Mouse (Mus musculus) forebrain, postnatal 0 days (tissue): ENCODE data around the gene Tyw3. TPM values are rescaled to one million over a fixed set of nuclear protein-coding genes. Genes with fewer than 3 reads are reported as not detected.

ENCODE experiments used
- ATAC-seq: fragments of 200-750 bp; cut with Nextera tagmentation; 2 replicates; pipeline ENCODE4 v1.8.0; 2017; ENCODE audit warnings: mild to moderate bottlenecking, moderate library complexity
- DNase-seq: peaks from one replicate; pipeline ENCODE4 v3.0.0-alpha.2; 2015
- H3K27ac ChIP-seq: fragments of 300-500 bp; sonication (generic); 2 replicates; pipeline ENCODE4 v1.5.1; 2014; ENCODE audit warnings: low read depth, mild to moderate bottlenecking, antibody characterized with exemption, low read length, moderate library complexity, mixed read lengths
- H3K27me3 ChIP-seq: fragments of 300-500 bp; sonication (generic); 2 replicates; pipeline ENCODE4 v1.6.1; 2014; ENCODE audit warnings: mild to moderate bottlenecking, low read length, mixed read lengths; ENCODE audit not compliant: insufficient read depth
- H3K36me3 ChIP-seq: fragments of 300-500 bp; sonication (generic); 2 replicates; pipeline ENCODE4 v1.6.1; 2014; ENCODE audit warnings: mild to moderate bottlenecking, moderate library complexity; ENCODE audit not compliant: insufficient read depth
- H3K4me1 ChIP-seq: fragments of 300-500 bp; sonication (generic); 2 replicates; pipeline ENCODE4 v1.6.1; 2014; ENCODE audit warnings: antibody characterized with exemption; ENCODE audit not compliant: insufficient read depth
- H3K4me2 ChIP-seq: fragments of 300-500 bp; sonication (generic); 2 replicates; pipeline ENCODE4 v1.6.1; 2014; ENCODE audit warnings: low read depth, mild to moderate bottlenecking, moderate library complexity
- H3K4me3 ChIP-seq: fragments of 300-500 bp; sonication (generic); 2 replicates; pipeline ENCODE4 v1.5.1; 2014; ENCODE audit warnings: low read depth, low read length, mixed read lengths
- H3K9ac ChIP-seq: fragments of 300-500 bp; sonication (generic); 2 replicates; pipeline ENCODE4 v1.6.1; 2014; ENCODE audit warnings: mild to moderate bottlenecking
- H3K9me3 ChIP-seq: fragments of 300-500 bp; sonication (generic); 2 replicates; pipeline ENCODE4 v1.6.1; 2016; ENCODE audit warnings: low read length
- CTCF ChIP-seq: sonication (generic); IDR thresholded peaks from 2 replicates; pipeline ENCODE4 v1.5.1; 2016; ENCODE audit warnings: antibody characterized with exemption, control low read depth, low read depth
- WGBS: fragments of 180-500 bp; shearing (Covaris S2); extraction: QIAGEN DNeasy Blood & Tissue Kit; methylation state at CpG from one replicate; pipeline ENCODE4 v1.1.7; 2014; 5-methylcytosine and 5-hydroxymethylcytosine counted together
- polyA plus RNA-seq: library from polyadenylated mRNA; unstranded; fragments of >200 nt; fragmentation: Nextera tagmentation; extraction: Ambion mirVana; gene quantifications from 2 replicates; pipeline ENCODE4 v1.2.1, GENCODE M21; 2015
- total RNA-seq: library from RNA; depleted of rRNA; stranded (reverse); fragments of >200 nt; gene quantifications from 2 replicates; pipeline ENCODE4 v1.2.3, GENCODE M21; 2014; rRNA removed

Gene Tyw3
- total and polyA plus RNA-seq, 2 experiments from 2014 or later, result 8.1 to 13.9 TPM

- H3K36me3 ChIP-seq, result no peaks in the 10 kb centered on the region
- WGBS, result 5% methylated on average over 20 of the region's 20 CpGs
- H3K9ac ChIP-seq, result no peak overlapping the region
- no peaks in the 10 kb centered on the region; the same call in 1 of the 2 replicates for H3K27me3 ChIP-seq
- H3K4me1 ChIP-seq, result peaks cover 6% of the 10 kb centered on the region
- no peak overlapping the region for H3K27ac ChIP-seq
- 0 out of 2 replicates have a peak overlapping the region, but pooled peaks have one; percentile 0 for H3K4me3 ChIP-seq
- no peak for TF ChIP-seq CTCF
- ATAC-seq (peak; percentile 62), DNase-seq (peak; percentile 37)
- no peaks in the 10 kb centered on the region for H3K9me3 ChIP-seq
- peak overlapping the region; percentile 14 for H3K4me2 ChIP-seq
Observed at GRCm38 (mm10) chr3:154547549-154548426, 49.1 kb downstream of the Tyw3 start.

GRCm38 (mm10) chr3:154546234-154546633, 50.7 kb downstream of the Tyw3 start:
- Histone ChIP-seq H3K9me3 (no peaks in the 10 kb centered on the region), H3K27ac (no peak overlapping the region), H3K9ac (no peak overlapping the region), H3K4me2 (no peak overlapping the region), H3K36me3 (no peaks in the 10 kb centered on the region), H3K4me1 (peaks cover 6% of the 10 kb centered on the region), H3K27me3 (no peaks in the 10 kb centered on the region; the same call in 1 of the 2 replicates), H3K4me3 (no peak overlapping the region)
- no peak for TF ChIP-seq CTCF
- WGBS, result 60% methylated on average over 4 of the region's 4 CpGs
- DNase-seq, result no peak
- ATAC-seq, result no peak

DNA sequence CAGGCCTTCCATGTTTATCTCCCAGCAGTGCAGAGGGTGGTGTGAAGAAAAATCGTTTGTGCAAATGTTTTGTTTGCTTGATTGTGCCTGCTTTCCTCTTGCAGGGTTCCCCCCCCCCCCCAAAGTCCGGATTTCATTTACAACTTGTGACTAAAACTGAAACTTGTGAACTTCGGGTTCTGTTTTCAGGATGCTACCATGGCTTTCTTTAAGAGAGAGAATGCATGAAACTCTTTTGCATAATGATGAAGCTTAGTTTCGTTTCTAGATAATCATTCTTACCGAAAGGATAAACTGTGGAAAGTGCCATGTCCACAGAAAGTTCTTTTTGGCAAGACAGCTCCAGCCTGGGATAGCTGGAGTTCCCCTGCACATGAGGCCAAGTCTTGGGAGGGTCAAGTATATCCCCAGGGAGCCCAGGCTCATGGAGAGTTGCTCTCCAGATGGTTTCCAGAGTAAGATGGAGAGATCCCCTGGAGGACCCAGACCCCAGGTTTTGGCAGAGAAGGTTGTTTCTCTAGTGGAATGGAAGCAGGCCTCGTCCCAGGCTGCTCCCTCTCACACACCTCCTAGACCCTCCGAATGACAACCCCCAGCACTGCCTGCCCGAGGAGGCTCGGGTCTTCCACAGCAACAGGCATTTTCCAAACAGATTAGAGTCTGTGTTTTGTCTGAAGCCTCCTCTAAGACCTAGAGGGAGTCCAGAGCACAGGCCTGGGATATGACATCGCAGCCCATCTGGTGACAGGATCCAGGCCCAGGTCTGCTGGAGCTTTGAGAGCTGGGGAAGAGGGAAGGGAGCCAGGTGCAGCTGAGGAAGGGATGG, 56.6 kb downstream of the Tyw3 start:
- no peaks in the 10 kb centered on the region for H3K27me3 ChIP-seq
- no peaks in the 10 kb centered on the region for H3K36me3 ChIP-seq
- H3K4me3 ChIP-seq, result no peak overlapping the region
- H3K27ac ChIP-seq, result no peak overlapping the region
- no peak for DNase-seq
- no peak for TF ChIP-seq CTCF
- 72% methylated on average over 10 of the region's 10 CpGs for WGBS
- H3K4me2 ChIP-seq, result no peak overlapping the region
- H3K4me1 ChIP-seq, result no peaks in the 10 kb centered on the region
- H3K9ac ChIP-seq, result no peak overlapping the region
- H3K9me3 ChIP-seq, result no peaks in the 10 kb centered on the region
- ATAC-seq, result no peak

DNA sequence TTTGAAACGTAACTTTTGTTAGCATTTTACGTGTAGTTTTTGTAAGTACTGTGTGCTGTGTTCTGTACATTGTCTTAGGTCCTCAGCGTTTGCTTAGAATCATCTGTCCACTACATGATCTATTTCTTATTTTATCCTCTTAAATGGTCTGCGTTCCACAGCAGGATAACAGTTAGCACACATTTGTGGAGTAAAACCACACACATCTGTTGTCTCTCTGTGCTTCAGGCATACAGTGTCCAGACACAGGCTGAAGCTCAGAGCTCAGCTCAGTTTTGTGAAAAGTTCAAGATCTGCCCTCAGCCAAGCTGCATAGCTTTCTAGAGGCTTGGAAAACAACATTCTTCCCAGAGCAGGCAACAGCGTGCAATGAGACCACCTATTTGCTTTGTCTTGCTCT, 60.8 kb downstream of the Tyw3 start:
- no peak for DNase-seq
- Histone ChIP-seq H3K9me3 (no peaks in the 10 kb centered on the region), H3K9ac (no peak overlapping the region), H3K27me3 (no peaks in the 10 kb centered on the region), H3K4me2 (no peak overlapping the region), H3K4me1 (no peaks in the 10 kb centered on the region), H3K36me3 (no peaks in the 10 kb centered on the region), H3K27ac (no peak overlapping the region), H3K4me3 (no peak overlapping the region)
- 81% methylated on average over 5 of the region's 5 CpGs for WGBS
- no peak for TF ChIP-seq CTCF
- ATAC-seq, result no peak

DNA sequence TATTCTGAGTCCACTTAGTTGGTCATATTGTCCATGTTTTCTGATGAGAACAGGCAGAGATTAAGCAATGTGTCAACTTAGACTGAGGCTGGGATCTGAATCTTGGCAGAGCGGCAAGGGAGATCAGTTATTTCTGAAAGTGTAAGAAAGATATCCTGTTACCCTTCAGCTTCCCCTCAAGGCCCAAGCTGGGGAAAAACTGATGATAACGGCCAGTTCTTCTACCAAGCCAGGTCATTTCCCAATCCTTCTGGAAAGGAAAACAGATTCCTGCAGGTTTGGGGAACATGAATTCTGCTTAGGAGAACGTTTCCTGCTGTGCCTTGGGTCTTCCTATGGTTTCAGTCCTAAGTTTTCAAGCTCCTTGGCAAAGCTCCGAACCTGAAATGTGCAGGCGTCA, 63.7 kb downstream of the Tyw3 start:
- WGBS, result 80% methylated on average over 5 of the region's 5 CpGs
- no peaks in the 10 kb centered on the region for H3K4me1 ChIP-seq
- no peak for DNase-seq
- no peak overlapping the region for H3K4me3 ChIP-seq
- H3K9ac ChIP-seq, result no peak overlapping the region
- no peaks in the 10 kb centered on the region for H3K9me3 ChIP-seq
- H3K27ac ChIP-seq, result no peak overlapping the region
- no peak for ATAC-seq
- no peaks in the 10 kb centered on the region for H3K36me3 ChIP-seq
- H3K4me2 ChIP-seq, result no peak overlapping the region
- TF ChIP-seq CTCF, result no peak
- no peaks in the 10 kb centered on the region for H3K27me3 ChIP-seq

DNA sequence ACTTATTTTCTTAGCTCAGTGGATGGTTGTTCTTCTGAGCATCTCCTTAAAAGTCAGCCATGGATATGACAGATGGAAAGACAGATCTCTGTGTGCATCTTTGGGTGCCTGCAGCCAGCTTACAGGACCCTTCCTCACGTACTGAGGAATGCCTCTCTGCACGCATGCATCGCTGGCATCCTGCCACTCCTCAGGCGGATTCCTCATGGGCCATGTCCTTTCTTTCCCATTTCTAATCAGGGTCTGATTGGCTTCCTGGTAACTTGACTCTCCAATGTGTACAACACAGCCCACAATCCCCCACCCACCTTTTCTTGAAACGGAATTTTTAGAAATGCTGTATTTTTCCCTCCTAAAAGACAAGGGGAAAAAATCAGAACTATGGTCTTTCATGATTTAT, 67.9 kb downstream of the Tyw3 start:
- Histone ChIP-seq H3K36me3 (no peaks in the 10 kb centered on the region), H3K4me2 (no peak overlapping the region), H3K4me1 (no peaks in the 10 kb centered on the region), H3K27me3 (no peaks in the 10 kb centered on the region), H3K4me3 (no peak overlapping the region), H3K9ac (no peak overlapping the region), H3K9me3 (no peaks in the 10 kb centered on the region), H3K27ac (no peak overlapping the region)
- no peak for TF ChIP-seq CTCF
- ATAC-seq, result no peak
- 46% methylated on average over 5 of the region's 5 CpGs for WGBS
- no peak for DNase-seq

DNA sequence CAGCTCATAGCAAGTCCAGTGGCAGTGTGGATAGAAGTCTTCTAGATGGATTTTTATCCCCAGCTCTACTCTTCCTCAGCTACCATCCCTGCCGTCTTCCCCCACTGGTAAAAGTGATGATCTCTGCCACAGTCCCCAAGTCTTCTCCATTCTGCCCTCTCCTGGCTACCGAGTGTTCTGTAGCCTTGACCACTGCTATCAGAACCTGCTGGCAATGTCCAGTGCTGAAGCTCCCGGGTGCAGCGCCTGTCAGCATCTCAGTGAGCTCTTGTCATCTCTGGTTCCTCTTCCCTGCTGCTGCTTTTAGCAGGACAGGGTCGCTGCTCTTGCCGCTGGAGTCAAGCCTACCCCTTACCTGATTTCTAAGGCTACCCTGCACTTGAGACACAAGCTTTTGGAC, 70.3 kb downstream of the Tyw3 start:
- no peaks in the 10 kb centered on the region for H3K4me1 ChIP-seq
- 39% methylated on average over 6 of the region's 6 CpGs for WGBS
- H3K36me3 ChIP-seq, result no peaks in the 10 kb centered on the region
- ATAC-seq, result no peak
- TF ChIP-seq CTCF, result 0 out of 2 replicates have a peak, but pooled peaks have one; percentile 14
- H3K9ac ChIP-seq, result no peak overlapping the region
- no peak overlapping the region for H3K4me3 ChIP-seq
- no peak overlapping the region for H3K27ac ChIP-seq
- H3K4me2 ChIP-seq, result no peak overlapping the region
- H3K9me3 ChIP-seq, result no peaks in the 10 kb centered on the region
- DNase-seq, result no peak
- no peaks in the 10 kb centered on the region for H3K27me3 ChIP-seq

Other genes starting within 250 kb of the Tyw3 start
- 11.6 and 15.0 TPM in 2 replicates for gene Cryz, start 393 bp downstream of the Tyw3 start, total RNA-seq
- 11.5 and 13.9 TPM in 2 replicates for gene Cryz, start 393 bp downstream of the Tyw3 start, polyA plus RNA-seq
- gene Erich3, start 66.8 kb upstream of the Tyw3 start, total RNA-seq, result 3.4 and 3.5 TPM in 2 replicates
- 1.9 and 2.7 TPM in 2 replicates for gene Erich3, start 66.8 kb upstream of the Tyw3 start, polyA plus RNA-seq